Mouse (Mus musculus) cerebellum, adult (tissue): ENCODE measurements at regions not wholly inside any gene's neighbourhood (a gene's known extent, or its start where the extent isn't known, plus 50 kb on each side); places are given as distances from the start of the nearest gene placed in this dataset.

Experiments used
- ATAC-seq: cut with Nextera tagmentation; 2 replicates; pipeline ENCODE4 v1.9.2; 2017; ENCODE audit warnings: mild to moderate bottlenecking, moderate library complexity, mixed read lengths; ENCODE audit not compliant: insufficient number of reproducible peaks, low FRiP score, low TSS enrichment

- no peak for ATAC-seq
Measured at GRCm38 (mm10) chr15:68811041-68811440, 2310.3 kb upstream of the Lrrc6 start.

DNA sequence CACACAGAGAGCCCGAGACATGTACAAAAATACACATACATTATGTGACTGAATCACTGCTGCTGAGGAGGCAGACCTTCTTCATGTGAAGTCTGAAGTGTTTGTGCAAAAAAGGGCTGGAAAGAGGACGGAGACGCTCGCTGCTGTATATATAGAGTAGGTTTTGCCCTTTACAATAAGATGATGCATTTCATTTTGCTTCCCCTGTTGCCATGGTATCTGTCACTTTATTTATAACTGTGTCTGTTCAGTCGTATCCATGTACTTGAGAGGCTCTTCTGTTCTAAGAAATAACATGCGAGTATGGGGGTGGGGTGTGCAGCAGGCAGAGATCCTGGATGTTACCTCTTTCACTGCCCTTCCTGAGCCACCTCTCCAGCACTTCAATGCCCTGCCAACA is 2309.9 kb upstream of the Lrrc6 start:
- no peak for ATAC-seq

DNA sequence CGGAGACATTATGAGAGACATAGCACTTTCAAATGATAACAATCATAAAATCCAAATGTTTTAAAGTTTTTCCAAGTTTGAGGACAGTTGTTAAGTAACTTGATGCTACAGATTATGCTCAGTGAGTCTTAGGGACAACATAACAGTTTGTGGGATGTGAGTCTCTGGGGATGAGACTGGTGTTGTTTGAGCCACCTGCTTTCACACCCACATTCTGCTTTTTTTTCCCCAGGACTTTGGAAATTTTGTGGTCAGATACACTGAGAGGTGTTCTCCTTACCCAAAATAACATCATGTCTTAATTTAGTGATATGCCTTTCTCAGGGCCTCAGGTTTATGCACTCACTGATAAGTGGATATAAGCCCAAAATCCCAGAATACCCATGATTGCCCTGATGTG is 2307.5 kb upstream of the Lrrc6 start:
- ATAC-seq = no peak

DNA sequence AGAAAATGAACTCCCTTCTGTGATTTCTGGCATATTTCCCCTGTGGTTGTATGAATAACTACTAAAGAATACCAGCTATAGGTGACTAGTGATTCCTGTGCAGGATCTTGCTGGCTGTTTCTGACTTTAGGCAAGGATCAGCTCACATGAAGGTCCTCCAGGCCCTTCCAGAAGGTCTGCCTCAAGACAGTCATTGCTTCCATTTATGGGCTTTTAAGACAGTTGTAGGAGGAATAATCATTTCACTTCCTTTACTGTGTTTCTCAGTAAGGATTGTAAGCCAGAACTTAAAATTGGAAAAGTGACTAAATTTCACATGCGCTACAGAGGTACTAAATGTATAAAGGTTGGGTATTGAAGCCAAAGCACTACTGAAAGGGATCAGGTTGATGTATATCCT is 2303.5 kb upstream of the Lrrc6 start:
- no peak for ATAC-seq

GRCm38 (mm10) chr15:68801763-68802162 is 2301.1 kb upstream of the Lrrc6 start:
- ATAC-seq = no peak

GRCm38 (mm10) chr15:68797406-68797805 is 2296.7 kb upstream of the Lrrc6 start:
- no peak for ATAC-seq

GRCm38 (mm10) chr15:68795239-68795960 is 2294.7 kb upstream of the Lrrc6 start:
- ATAC-seq = no peak

GRCm38 (mm10) chr15:68759948-68760347 is 2259.2 kb upstream of the Lrrc6 start:
- ATAC-seq = no peak

GRCm38 (mm10) chr15:68755255-68755654 is 2254.5 kb upstream of the Lrrc6 start:
- no peak for ATAC-seq

- ATAC-seq = no peak
Measured at GRCm38 (mm10) chr15:68754834-68755233, 2254.1 kb upstream of the Lrrc6 start.

- no peak for ATAC-seq
Measured at GRCm38 (mm10) chr15:68739344-68739743, 2238.6 kb upstream of the Lrrc6 start.

DNA sequence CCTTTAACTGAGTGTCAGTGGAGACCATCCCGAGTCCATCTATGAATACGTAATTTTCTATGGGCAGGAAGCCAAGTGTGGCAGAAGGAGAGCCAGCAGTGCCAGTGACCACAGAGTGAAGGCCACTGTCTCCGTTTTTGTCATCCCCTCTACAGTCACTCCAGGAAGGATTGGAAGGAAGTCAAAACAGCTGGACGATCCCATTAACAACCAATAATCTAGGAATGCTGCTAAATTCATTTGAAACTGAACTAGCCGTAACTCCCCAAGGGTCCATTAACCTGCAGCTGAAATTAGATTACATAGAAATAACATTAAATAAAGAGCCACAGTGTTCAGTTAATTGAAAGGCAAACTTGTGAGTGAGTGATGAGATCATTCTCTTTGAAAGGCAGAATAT is 2220.5 kb upstream of the Lrrc6 start:
- no peak for ATAC-seq

- ATAC-seq = no peak
Measured at GRCm38 (mm10) chr15:68719486-68719885, 2218.8 kb upstream of the Lrrc6 start.

DNA sequence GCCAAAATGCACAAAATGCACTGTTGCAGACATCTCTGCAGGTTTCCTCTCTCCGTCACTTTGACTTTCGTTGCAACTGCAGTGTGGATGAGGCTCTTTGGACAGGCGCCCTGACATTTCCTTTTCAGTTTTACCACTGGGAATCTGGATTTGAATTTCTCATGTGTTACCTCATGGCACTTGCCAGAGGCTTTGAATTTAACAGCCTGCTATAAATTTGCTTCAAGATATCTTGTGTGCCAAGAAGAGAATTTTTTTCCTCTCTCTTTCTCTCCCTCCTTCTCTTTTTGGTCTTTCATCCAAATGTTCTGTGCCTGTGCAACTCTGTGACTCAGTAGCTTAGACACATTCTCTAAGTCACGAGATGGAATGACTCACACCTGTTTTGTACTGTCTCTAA is 2213.6 kb upstream of the Lrrc6 start:
- no peak for ATAC-seq

GRCm38 (mm10) chr15:68707306-68707705 is 2206.6 kb upstream of the Lrrc6 start:
- no peak for ATAC-seq

DNA sequence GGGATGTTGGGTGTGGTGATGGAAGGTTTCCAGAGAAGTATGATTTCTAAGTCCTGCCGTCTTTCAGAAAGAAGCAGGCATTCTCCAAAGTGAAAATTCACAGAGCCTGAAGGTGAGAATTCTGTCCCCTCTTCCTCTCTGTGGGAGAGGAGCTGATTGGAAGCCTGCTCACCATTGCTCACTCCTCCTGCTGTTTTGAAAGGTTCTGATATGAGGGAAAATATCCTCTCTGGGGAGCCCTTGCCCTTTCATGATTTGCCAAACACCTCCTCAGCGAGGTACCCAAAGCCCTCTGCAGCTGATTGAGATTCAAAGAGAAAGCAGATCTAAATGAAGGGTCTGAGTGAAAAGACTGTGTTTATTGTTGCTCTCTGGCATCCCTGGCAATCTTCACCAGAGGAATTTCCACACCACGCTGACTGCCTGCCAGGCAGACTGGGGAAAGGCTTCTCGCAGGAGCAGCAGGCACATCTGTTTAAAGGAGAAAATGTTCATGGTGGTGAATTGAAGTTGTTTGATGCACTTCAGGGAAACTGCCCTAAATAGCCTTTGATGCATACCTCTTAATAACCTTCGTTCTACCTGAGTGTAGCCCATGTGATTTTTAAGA is 2194.4 kb upstream of the Lrrc6 start:
- ATAC-seq = no peak

DNA sequence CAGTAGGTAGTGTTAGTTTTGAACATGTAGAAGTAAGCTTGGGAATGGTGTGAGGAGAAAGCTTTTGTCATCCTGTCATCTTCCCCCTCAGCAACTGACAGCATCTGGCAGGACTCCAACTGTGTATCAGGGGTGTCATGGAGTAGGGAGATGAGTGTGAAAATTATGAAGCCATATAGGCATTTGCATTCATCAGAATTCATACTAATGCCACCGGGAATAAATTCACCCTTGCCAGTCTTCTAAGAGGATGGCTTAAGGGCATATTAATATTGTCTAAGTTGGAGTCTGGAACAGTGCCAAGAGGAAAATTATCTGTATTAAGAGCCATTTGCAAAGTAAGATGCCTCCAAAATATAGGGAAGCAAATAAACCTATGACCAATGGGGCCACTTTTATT is 2166.8 kb upstream of the Lrrc6 start:
- no peak for ATAC-seq

DNA sequence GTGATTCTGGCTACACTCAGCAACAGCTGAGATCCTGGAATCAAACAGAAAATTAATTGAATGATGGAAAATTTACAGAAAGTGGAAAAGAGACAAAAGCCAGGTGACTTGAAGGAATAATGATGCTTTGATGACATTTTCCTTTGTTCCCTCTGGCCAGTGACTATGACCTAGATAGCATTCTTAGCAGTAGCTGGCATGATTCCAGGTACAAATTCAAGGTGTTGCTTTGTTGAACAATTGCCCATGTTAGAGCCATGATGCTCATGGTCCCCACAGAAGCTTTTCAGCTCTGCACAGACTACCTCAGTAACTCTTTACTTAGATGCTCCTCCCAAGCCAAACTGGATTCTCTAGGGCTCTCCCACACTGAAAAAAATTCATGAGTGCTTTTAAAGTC is 2164.6 kb upstream of the Lrrc6 start:
- 0 out of 2 replicates have a peak, but pooled peaks have one; percentile 15 for ATAC-seq

GRCm38 (mm10) chr15:68656722-68657121 is 2156.0 kb upstream of the Lrrc6 start:
- ATAC-seq = no peak

GRCm38 (mm10) chr15:68655046-68655445 is 2154.3 kb upstream of the Lrrc6 start:
- ATAC-seq = no peak

DNA sequence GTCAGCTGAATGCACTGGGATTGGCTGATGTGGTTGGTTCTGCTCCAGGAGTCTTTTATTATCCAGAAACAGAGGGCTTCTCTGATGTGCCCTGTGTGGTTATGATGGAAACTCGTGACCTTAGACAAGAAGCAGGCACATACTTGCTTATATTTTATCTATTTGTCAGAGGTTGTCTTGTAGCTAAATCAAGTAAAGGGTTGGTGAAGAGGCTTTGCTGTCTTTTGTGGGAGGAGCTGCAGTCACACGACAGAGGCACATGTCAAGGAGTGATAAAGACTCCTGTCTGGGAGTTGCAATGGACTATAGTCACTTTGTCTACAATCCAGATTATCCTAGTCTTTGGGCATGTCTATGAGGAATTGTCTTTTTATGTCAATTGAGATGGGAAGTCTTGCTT is 2149.9 kb upstream of the Lrrc6 start:
- ATAC-seq = no peak

DNA sequence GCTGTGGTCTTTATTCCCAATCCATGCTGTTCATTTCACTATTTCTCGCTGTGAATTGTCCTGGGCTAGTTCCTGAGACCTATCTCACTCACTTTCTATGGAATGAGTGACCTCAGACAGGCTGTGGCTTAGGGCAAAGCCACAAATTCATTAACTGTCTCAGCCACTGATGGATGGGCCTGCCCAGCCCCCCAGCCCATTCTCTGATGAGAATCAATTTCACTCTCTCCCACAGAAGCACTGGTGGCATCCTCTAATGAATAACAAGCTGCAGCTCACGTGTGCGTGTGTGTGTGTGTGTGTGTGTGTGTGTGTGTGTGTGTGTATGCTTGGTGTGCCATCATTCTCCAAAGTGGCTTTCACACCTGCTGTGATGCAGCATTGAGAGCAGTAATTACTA is 2149.3 kb upstream of the Lrrc6 start:
- no peak for ATAC-seq
